Mouse (Mus musculus): ENCODE results near the gene Mmab. TPM values are rescaled to one million over a fixed set of nuclear protein-coding genes. Genes with fewer than 3 reads are reported as not detected.

Mmab gene
- total and polyA plus RNA-seq, 3 experiments: 10.6 to 23.1 (median 14.5) TPM

DNA sequence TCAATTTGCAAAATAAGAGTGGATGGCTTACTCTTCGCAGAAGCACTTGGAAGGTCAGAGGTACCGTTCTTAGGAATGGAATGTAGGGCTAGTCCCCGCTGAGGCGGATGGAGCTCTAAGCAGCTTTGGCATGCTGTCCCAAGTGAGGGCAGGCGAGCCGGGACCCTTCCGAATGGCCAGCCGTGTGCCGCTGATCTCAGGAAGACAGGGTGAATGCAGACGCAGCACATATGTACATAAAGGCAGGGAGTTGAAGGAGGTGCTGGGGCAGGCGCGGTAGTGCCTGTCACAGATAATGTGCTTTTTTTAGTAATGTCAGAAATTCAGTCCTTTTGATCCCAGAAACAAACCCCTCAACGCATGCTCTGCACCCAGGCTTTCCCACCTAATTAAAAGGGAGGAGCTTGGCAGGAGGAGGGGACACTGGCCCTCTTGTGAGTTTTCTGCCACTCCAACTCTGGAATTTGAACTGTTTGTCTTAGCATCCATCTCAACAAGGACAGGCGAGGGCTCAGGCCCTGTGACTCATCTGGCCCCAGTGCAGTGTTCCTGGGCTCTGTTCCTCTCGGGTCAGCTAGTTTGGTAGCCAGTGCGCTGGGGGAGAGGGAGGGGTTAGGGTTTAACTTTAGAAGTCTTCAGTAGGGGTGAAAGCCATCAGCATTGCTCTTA, 30.7 kb downstream of the Mmab start:
- ATAC-seq (ENCODE audit: extremely low read depth, insufficient number of reproducible peaks, low FRiP score, poor library complexity, severe bottlenecking): no peak
- Histone ChIP-seq H3K27me3 (ENCODE audit: insufficient read depth, low read length) (no peaks in the 10 kb centered on the region; the same call in 1 of the 2 replicates), H3K9me3 (replicated peaks) (no peaks in the 10 kb centered on the region), H3K36me3 (replicated peaks) (peaks cover 99% of the 10 kb centered on the region), H3K4me3 (ENCODE audit: low read depth, low read length) (no peak overlapping the region), H3K4me1 (ENCODE audit: insufficient read depth, low read depth, low read length) (no peaks in the 10 kb centered on the region)
- no peak for DNase-seq (ENCODE audit: low spot score)
- no peak for TF ChIP-seq POLR2AphosphoS5 (IDR thresholded peaks at IDR 0.05; ENCODE audit: insufficient replicate concordance, low read depth, low read length)
- no peak for TF ChIP-seq GATA2 (IDR thresholded peaks at IDR 0.05; ENCODE audit: borderline replicate concordance, low read depth, low read length)
- no peak for TF ChIP-seq CTCF (IDR thresholded peaks at IDR 0.05; ENCODE audit: low read depth, low read length)
- TF ChIP-seq TAL1 (conservative IDR thresholded peaks at IDR 0.05; ENCODE audit: low read depth, low read length): no peak
- no peak for TF ChIP-seq GATA1 (IDR thresholded peaks at IDR 0.05; ENCODE audit: borderline replicate concordance, low read length)

DNA sequence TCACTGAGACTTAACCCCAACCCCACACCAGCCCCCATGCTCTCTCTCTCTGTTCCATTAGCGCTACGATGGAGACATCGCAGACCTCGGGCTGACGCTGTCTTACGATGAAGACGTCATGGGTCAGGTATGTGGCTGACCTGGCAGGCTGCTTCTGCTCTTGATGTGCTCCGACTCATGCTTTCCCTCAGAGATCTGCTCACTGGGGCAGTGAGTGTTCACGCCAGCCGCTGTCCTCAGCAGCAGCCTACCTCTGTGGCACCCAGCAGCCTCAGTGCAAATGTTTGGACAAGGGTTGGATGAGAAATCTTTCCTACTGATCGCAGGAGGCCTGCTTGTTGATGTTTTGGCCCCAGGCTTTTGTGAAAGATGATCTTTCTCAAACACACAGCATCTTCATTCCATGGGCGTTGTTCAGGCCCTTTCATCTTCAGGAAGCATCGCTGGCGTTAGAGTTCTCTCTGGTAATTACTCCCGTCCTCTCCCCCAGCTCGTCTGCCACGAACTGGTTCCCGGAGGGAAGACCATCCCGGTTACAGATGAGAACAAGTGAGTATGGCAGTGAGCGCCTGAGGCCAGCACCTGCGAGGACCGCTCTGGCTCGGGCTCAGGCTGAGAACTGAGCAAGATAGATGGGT, 31.4 kb downstream of the Mmab start:
- Histone ChIP-seq H3K4me1 (ENCODE audit: insufficient read depth, low read depth, low read length) (no peaks in the 10 kb centered on the region), H3K27me3 (ENCODE audit: insufficient read depth, low read length) (no peaks in the 10 kb centered on the region; the same call in 1 of the 2 replicates), H3K9me3 (replicated peaks) (no peaks in the 10 kb centered on the region), H3K4me3 (ENCODE audit: low read depth, low read length) (no peak overlapping the region), H3K36me3 (replicated peaks) (peaks cover 99% of the 10 kb centered on the region)
- TF ChIP-seq GATA1 (IDR thresholded peaks at IDR 0.05; ENCODE audit: borderline replicate concordance, low read length) (no peak), POLR2AphosphoS5 (IDR thresholded peaks at IDR 0.05; ENCODE audit: insufficient replicate concordance, low read depth, low read length) (no peak), GATA2 (IDR thresholded peaks at IDR 0.05; ENCODE audit: borderline replicate concordance, low read depth, low read length) (no peak), CTCF (IDR thresholded peaks at IDR 0.05; ENCODE audit: low read depth, low read length) (no peak), TAL1 (conservative IDR thresholded peaks at IDR 0.05; ENCODE audit: low read depth, low read length) (no peak)
- ATAC-seq (ENCODE audit: extremely low read depth, insufficient number of reproducible peaks, low FRiP score, poor library complexity, severe bottlenecking) (no peak), DNase-seq (ENCODE audit: low spot score) (no peak)

GRCm38 (mm10) chr5:114410429-114410828, 33.4 kb downstream of the Mmab start:
- no peak for DNase-seq (ENCODE audit: low spot score)
- no peak for ATAC-seq (ENCODE audit: extremely low read depth, insufficient number of reproducible peaks, low FRiP score, poor library complexity, severe bottlenecking)

GRCm38 (mm10) chr5:114408846-114409245, 35.0 kb downstream of the Mmab start:
- no peaks in the 10 kb centered on the region for H3K4me1 ChIP-seq (ENCODE audit: insufficient read depth, low read depth, low read length)
- DNase-seq (ENCODE audit: low spot score): no peak
- no peaks in the 10 kb centered on the region for H3K9me3 ChIP-seq (replicated peaks)
- ATAC-seq (ENCODE audit: extremely low read depth, insufficient number of reproducible peaks, low FRiP score, poor library complexity, severe bottlenecking): no peak
- no peak overlapping the region for H3K4me3 ChIP-seq (ENCODE audit: low read depth, low read length)
- TF ChIP-seq TAL1 (conservative IDR thresholded peaks at IDR 0.05; ENCODE audit: low read depth, low read length) (no peak), CTCF (IDR thresholded peaks at IDR 0.05; ENCODE audit: low read depth, low read length) (no peak), POLR2AphosphoS5 (IDR thresholded peaks at IDR 0.05; ENCODE audit: insufficient replicate concordance, low read depth, low read length) (no peak)
- peaks cover 100% of the 10 kb centered on the region for H3K36me3 ChIP-seq (replicated peaks)
- no peaks in the 10 kb centered on the region for H3K27me3 ChIP-seq (ENCODE audit: insufficient read depth, low read length)

More at GRCm38 (mm10) chr5:114410429-114410828, 33.4 kb downstream of the Mmab start:
- Histone ChIP-seq H3K36me3 (replicated peaks) (peaks cover 99% of the 10 kb centered on the region), H3K4me3 (ENCODE audit: low read depth, low read length) (no peak overlapping the region), H3K9me3 (replicated peaks) (no peaks in the 10 kb centered on the region), H3K27me3 (ENCODE audit: insufficient read depth, low read length) (no peaks in the 10 kb centered on the region), H3K4me1 (ENCODE audit: insufficient read depth, low read depth, low read length) (no peaks in the 10 kb centered on the region)
- TF ChIP-seq CTCF (IDR thresholded peaks at IDR 0.05; ENCODE audit: low read depth, low read length) (no peak), GATA1 (IDR thresholded peaks at IDR 0.05; ENCODE audit: borderline replicate concordance, low read length) (no peak), POLR2AphosphoS5 (IDR thresholded peaks at IDR 0.05; ENCODE audit: insufficient replicate concordance, low read depth, low read length) (no peak), GATA2 (IDR thresholded peaks at IDR 0.05; ENCODE audit: borderline replicate concordance, low read depth, low read length) (no peak), TAL1 (conservative IDR thresholded peaks at IDR 0.05; ENCODE audit: low read depth, low read length) (no peak)

DNA sequence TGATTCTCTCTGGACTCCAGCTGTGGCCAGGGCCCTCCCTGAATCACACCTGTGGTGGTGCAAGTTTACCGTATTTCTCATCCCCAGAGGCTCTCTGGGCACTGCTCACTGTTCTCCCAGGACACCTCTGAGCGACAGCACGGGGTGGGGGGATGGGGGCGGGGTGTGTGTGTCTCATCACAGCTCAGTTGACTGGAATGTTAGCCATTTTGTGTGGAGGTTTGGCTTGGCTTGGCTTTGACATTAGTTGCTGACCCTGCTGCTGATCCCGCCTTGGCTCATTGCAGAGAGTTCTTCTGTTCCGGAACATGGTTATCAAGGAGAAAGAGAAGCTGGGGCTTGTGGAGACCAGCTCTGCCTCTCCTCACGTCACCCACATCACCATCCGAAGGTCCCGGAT, 36.0 kb downstream of the Mmab start:
- H3K36me3 ChIP-seq (replicated peaks): peaks cover 100% of the 10 kb centered on the region

GRCm38 (mm10) chr5:114407269-114407668, 36.6 kb downstream of the Mmab start:
- peaks cover 100% of the 10 kb centered on the region for H3K36me3 ChIP-seq (replicated peaks)
- no peak overlapping the region for H3K4me3 ChIP-seq (ENCODE audit: low read depth, low read length)
- DNase-seq (ENCODE audit: low spot score) (no peak), ATAC-seq (ENCODE audit: extremely low read depth, insufficient number of reproducible peaks, low FRiP score, poor library complexity, severe bottlenecking) (no peak)
- H3K4me1 ChIP-seq (ENCODE audit: insufficient read depth, low read depth, low read length): no peaks in the 10 kb centered on the region
- H3K9me3 ChIP-seq (replicated peaks): no peaks in the 10 kb centered on the region
- H3K27me3 ChIP-seq (ENCODE audit: insufficient read depth, low read length): no peaks in the 10 kb centered on the region
- TF ChIP-seq CTCF (IDR thresholded peaks at IDR 0.05; ENCODE audit: low read depth, low read length) (no peak), GATA2 (IDR thresholded peaks at IDR 0.05; ENCODE audit: borderline replicate concordance, low read depth, low read length) (no peak), GATA1 (IDR thresholded peaks at IDR 0.05; ENCODE audit: borderline replicate concordance, low read length) (no peak)

More for the DNA sequence above, 36.0 kb downstream of the Mmab start:
- Histone ChIP-seq H3K27me3 (ENCODE audit: insufficient read depth, low read length) (no peaks in the 10 kb centered on the region), H3K4me3 (ENCODE audit: low read depth, low read length) (no peak overlapping the region), H3K9me3 (replicated peaks) (no peaks in the 10 kb centered on the region), H3K4me1 (ENCODE audit: insufficient read depth, low read depth, low read length) (no peaks in the 10 kb centered on the region)
- ATAC-seq (ENCODE audit: extremely low read depth, insufficient number of reproducible peaks, low FRiP score, poor library complexity, severe bottlenecking) (no peak), DNase-seq (ENCODE audit: low spot score) (no peak)
- no peak for TF ChIP-seq GATA1 (IDR thresholded peaks at IDR 0.05; ENCODE audit: borderline replicate concordance, low read length)
- no peak for TF ChIP-seq GATA2 (IDR thresholded peaks at IDR 0.05; ENCODE audit: borderline replicate concordance, low read depth, low read length)
- TF ChIP-seq TAL1 (conservative IDR thresholded peaks at IDR 0.05; ENCODE audit: low read depth, low read length): no peak
- TF ChIP-seq CTCF (IDR thresholded peaks at IDR 0.05; ENCODE audit: low read depth, low read length): no peak
- TF ChIP-seq POLR2AphosphoS5 (IDR thresholded peaks at IDR 0.05; ENCODE audit: insufficient replicate concordance, low read depth, low read length): no peak

Measured in G1E (cell line).